Mouse (Mus musculus): ENCODE data around the gene Nr5a1. TPM values are rescaled to one million over a fixed set of nuclear protein-coding genes. Genes with fewer than 3 reads are reported as not detected.

The Nr5a1 gene
- polyA plus RNA-seq (2014; fragmentation: Illumina TruSeq; extraction: RNeasy Lipid Tissue Mini Kit (QIAGEN cat#74804); ENCODE audit: low read depth, low replicate concordance) = not detected

GRCm38 (mm10) chr2:38714324-38714723, at the start of gene Nr5a1:
Nr5a1 (minus strand) TSS chr2:38714542.

GRCm38 (mm10) chr2:38643625-38644427, 70.5 kb downstream of the Nr5a1 start, which contains the start of gene Psmb7:
Psmb7 (minus strand) TSS chr2:38644087.

Other genes starting within 250 kb of the Nr5a1 start
- 8.0 TPM for gene Nek6, start 202.9 kb downstream of the Nr5a1 start, polyA plus RNA-seq (2014; fragmentation: Illumina TruSeq; extraction: RNeasy Lipid Tissue Mini Kit (QIAGEN cat#74804); ENCODE audit: low read depth, low replicate concordance)
- gene Psmb7, start 70.5 kb downstream of the Nr5a1 start, polyA plus RNA-seq (2014; fragmentation: Illumina TruSeq; extraction: RNeasy Lipid Tissue Mini Kit (QIAGEN cat#74804); ENCODE audit: low read depth, low replicate concordance) = 154 TPM
- gene Nr6a1, start 213.1 kb upstream of the Nr5a1 start, polyA plus RNA-seq (2014; fragmentation: Illumina TruSeq; extraction: RNeasy Lipid Tissue Mini Kit (QIAGEN cat#74804); ENCODE audit: low read depth, low replicate concordance) = 4.4 TPM
- gene Olfml2a, start 217.4 kb upstream of the Nr5a1 start, polyA plus RNA-seq (2014; fragmentation: Illumina TruSeq; extraction: RNeasy Lipid Tissue Mini Kit (QIAGEN cat#74804); ENCODE audit: low read depth, low replicate concordance) = 1.1 TPM